Mouse (Mus musculus) cerebellum, adult 2 months (tissue): ENCODE results near the gene Fmod.

ENCODE experiments used
- CTCF ChIP-seq: fragments of 200-500 bp; IDR thresholded peaks from 2 replicates; pipeline ENCODE4 v1.5.1; 2011; ENCODE audit warnings: low read depth, mild to moderate bottlenecking, control low read depth, low read length, moderate library complexity, borderline replicate concordance; ENCODE audit not compliant: insufficient read depth
- POLR2A ChIP-seq: fragments of 200-500 bp; IDR thresholded peaks from 2 replicates; pipeline ENCODE4 v1.6.1; 2011; ENCODE audit warnings: low read length, control low read depth, borderline replicate concordance; ENCODE audit not compliant: insufficient read depth

DNA sequence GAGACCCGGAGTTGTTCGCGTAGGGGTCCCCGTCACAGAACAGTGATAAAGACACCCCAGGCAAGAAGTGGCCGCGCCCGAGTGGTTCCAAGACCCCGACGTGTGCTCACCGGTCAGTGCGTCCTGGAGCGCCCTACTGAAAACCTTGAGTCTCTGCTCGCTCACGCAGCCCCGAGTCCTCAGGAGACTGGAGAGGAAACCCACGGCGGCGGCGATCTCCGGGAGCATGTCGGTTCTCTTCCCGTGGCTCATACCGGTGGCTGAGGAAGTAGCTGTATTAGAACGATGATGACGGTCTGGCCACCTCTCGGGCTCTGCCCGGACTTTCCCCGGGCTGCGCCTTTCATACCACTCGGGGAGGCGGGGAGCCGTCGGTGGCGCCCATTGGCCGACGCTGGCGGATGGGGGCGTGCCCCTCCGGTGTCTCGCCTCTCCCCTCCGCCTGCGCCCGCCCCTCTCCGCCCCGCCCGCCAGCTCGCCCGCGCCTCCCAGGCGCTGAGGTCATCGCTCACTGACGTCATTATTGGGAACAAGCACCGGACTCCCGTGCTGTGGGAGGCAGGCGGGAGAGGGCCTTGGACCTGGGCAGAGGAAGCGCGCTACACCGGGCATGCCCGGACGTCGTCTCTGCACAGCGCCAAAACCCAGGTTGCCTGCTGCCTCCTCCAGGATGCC lies 41.9 kb downstream of the Fmod start, which contains the start of gene Btg2:
- no peak for TF ChIP-seq CTCF
- TF ChIP-seq POLR2A = peak; percentile 100
